Mouse (Mus musculus): Measurements from ENCODE around the gene Cers3.

DNA sequence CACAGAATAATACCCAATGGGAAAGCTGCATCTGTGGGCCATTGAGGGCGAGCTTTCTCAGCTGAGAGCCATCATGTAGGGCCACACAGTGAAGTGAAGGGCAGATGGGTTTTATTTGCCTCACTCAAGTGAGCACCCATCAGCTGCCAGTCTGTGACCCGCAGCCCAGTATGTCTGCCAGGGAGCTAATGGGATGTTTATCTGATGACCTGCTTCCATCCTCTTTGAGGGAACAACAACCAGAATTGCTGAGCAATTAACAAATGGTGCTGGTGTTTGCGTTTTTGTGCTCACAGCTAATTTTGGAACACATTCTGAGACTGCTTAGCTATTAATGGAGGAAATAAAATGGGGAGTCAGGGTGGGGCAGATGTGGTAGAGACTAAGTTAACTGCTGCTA is 108.9 kb downstream of the Cers3 start:
- TF ChIP-seq ZNF384 (IDR thresholded peaks at IDR 0.05; ENCODE audit: low read depth, low read length) (no peak), POLR2A (IDR thresholded peaks at IDR 0.05; ENCODE audit: control insufficient read depth in 1 of 2, insufficient read depth in 1 of 2, low read depth in 1 of 2, low read length in 2 of 2, poor library complexity in 1 of 2) (no peak), CTCF (IDR thresholded peaks at IDR 0.05 in 2 of 3, conservative IDR thresholded peaks at IDR 0.05 in 1 of 3; ENCODE audit: control insufficient read depth in 1 of 3, insufficient read depth in 1 of 3, low read depth in 2 of 3, low read length in 3 of 3, poor library complexity in 1 of 3, severe bottlenecking in 1 of 3) (no peak), NELFE (IDR thresholded peaks at IDR 0.05; ENCODE audit: low read depth, low read length) (no peak), EP300 (IDR thresholded peaks at IDR 0.05; ENCODE audit: low read depth in 1 of 2, low read length in 2 of 2) (no peak), TBP (IDR thresholded peaks at IDR 0.05; ENCODE audit: low read depth, low read length) (no peak), USF2 (IDR thresholded peaks at IDR 0.05; ENCODE audit: borderline replicate concordance in 1 of 2, insufficient read depth in 1 of 2, low read depth in 1 of 2, low read length in 2 of 2) (no peak), ELF1 (IDR thresholded peaks at IDR 0.05; ENCODE audit: low read depth, low read length) (no peak), MXI1 (IDR thresholded peaks at IDR 0.05; ENCODE audit: low read depth, low read length) (no peak), E2F4 (IDR thresholded peaks at IDR 0.05; ENCODE audit: borderline replicate concordance, low read depth, low read length) (no peak), BHLHE40 (IDR thresholded peaks at IDR 0.05; ENCODE audit: borderline replicate concordance, low read depth, low read length) (no peak), CHD1 (IDR thresholded peaks at IDR 0.05; ENCODE audit: low read depth, low read length) (no peak), RAD21 (IDR thresholded peaks at IDR 0.05; ENCODE audit: low read depth, low read length) (no peak)

Measured in MEL (cell line).